Mouse (Mus musculus) erythroblast, embryonic 14.5 days (primary cell): Measurements from ENCODE around the gene Krtap7-1.

Source experiments
- GATA1 ChIP-seq: IDR thresholded peaks from 2 replicates; pipeline ENCODE4 v1.6.1; 2012; ENCODE audit warnings: low read length, inconsistent platforms, mixed read lengths
- TAL1 ChIP-seq: IDR thresholded peaks from 3 replicates; pipeline ENCODE4 v1.6.1; 2012; ENCODE audit warnings: low read length, inconsistent platforms, mixed read lengths

DNA sequence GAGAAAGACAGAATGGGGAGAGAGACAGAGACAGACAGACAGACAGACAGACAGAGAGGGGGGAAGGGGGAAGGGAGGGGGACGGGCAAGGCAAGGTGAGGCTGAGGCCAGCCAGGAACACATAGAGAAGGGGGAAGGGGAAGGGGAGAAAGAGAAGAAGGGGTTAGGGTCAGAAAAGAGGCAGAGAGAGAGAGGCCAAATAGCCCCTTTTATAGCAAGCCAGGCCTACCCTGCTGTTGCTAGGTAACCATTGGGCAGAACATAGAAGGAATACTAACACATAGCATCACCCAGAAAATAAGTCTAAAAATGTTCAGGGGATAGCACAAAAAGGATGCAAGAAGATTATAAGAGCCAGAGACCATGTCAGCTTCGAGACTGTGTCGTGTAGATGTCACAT lies 20.3 kb upstream of the Krtap7-1 start:
- TF ChIP-seq TAL1 (no peak), GATA1 (no peak)
